Mouse (Mus musculus) regulatory T cell (primary cell): ENCODE data around the gene Pard3.

Experiments used
- in situ Hi-C: fragments of 300-600 bp; cut with MboI, MseI; formaldehyde crosslinking; loops from one replicate; pipeline ENCODE4 v1.15.1; 2025; ENCODE audit warnings: high pct_unique_total_duplicates

Gene Pard3

GRCm38 (mm10) chr8:127084565-127084964 is 20.9 kb downstream of the Pard3 start:
- in situ Hi-C loops = no loop called here

GRCm38 (mm10) chr8:127087434-127087833 is 23.7 kb downstream of the Pard3 start:
- in situ Hi-C loops = no loop called here

GRCm38 (mm10) chr8:127088372-127088771 is 24.7 kb downstream of the Pard3 start:
- in situ Hi-C loops = no loop called here

- in situ Hi-C loops = no loop called here
These were observed 25.3 kb downstream of the Pard3 start for GRCm38 (mm10) chr8:127089021-127089420.

GRCm38 (mm10) chr8:127090435-127090834 is 26.7 kb downstream of the Pard3 start:
- in situ Hi-C loops = no loop called here

GRCm38 (mm10) chr8:127091936-127092335 is 28.2 kb downstream of the Pard3 start:
- in situ Hi-C loops = no loop called here

- in situ Hi-C loops = no loop called here
These were observed 28.9 kb downstream of the Pard3 start for GRCm38 (mm10) chr8:127092383-127093112.

- in situ Hi-C loops = no loop called here
These were observed 29.4 kb downstream of the Pard3 start for GRCm38 (mm10) chr8:127093113-127093426.

GRCm38 (mm10) chr8:127095763-127096162 is 32.1 kb downstream of the Pard3 start:
- in situ Hi-C loops = no loop called here

GRCm38 (mm10) chr8:127099439-127100090 is 35.9 kb downstream of the Pard3 start:
- in situ Hi-C loops = no loop called here

GRCm38 (mm10) chr8:127103256-127103655 is 39.6 kb downstream of the Pard3 start:
- in situ Hi-C loops = no loop called here

- in situ Hi-C loops = loop anchor here (5.0 kb wide), 1 partner anchor 63 kb away; no protein-coding TSS in a partner anchor
These were observed 40.9 kb downstream of the Pard3 start for GRCm38 (mm10) chr8:127104616-127105015.

- in situ Hi-C loops = loop anchor here (5.0 kb wide), 1 partner anchor 59 kb away; no protein-coding TSS in a partner anchor
These were observed 44.2 kb downstream of the Pard3 start for GRCm38 (mm10) chr8:127107928-127108327.

GRCm38 (mm10) chr8:127113209-127113608 is 49.5 kb downstream of the Pard3 start:
- in situ Hi-C loops = no loop called here

GRCm38 (mm10) chr8:127115837-127116236 is 52.1 kb downstream of the Pard3 start:
- in situ Hi-C loops = no loop called here

- in situ Hi-C loops = no loop called here
These were observed 54.7 kb downstream of the Pard3 start for GRCm38 (mm10) chr8:127118373-127118861.

- in situ Hi-C loops = no loop called here
These were observed 59.7 kb downstream of the Pard3 start for GRCm38 (mm10) chr8:127123391-127123790.

GRCm38 (mm10) chr8:127124795-127125194 is 61.1 kb downstream of the Pard3 start:
- in situ Hi-C loops = no loop called here

GRCm38 (mm10) chr8:127125686-127126683 is 62.3 kb downstream of the Pard3 start:
- in situ Hi-C loops = no loop called here

GRCm38 (mm10) chr8:127128781-127129396 is 65.2 kb downstream of the Pard3 start:
- in situ Hi-C loops = no loop called here

GRCm38 (mm10) chr8:127134327-127134726 is 70.6 kb downstream of the Pard3 start:
- in situ Hi-C loops = loop anchor here (5.0 kb wide), 1 partner anchor 137 kb away; no protein-coding TSS in a partner anchor
